Mouse (Mus musculus) embryonic facial prominence, embryonic 12.5 days (tissue): ENCODE results near the gene Peak1. TPM values are rescaled to one million over a fixed set of nuclear protein-coding genes. Genes with fewer than 3 reads are reported as not detected.

Experiments
- ATAC-seq: fragments of 200-750 bp; cut with Nextera tagmentation; 2 replicates; pipeline ENCODE4 v1.8.0; 2017; ENCODE audit not compliant: insufficient number of reproducible peaks, insufficient read depth, low FRiP score, low TSS enrichment
- H3K27ac ChIP-seq: fragments of 300-500 bp; sonication (generic); 2 replicates; pipeline ENCODE4 v1.5.1; 2016; ENCODE audit warnings: mild to moderate bottlenecking
- H3K27me3 ChIP-seq: fragments of 300-500 bp; sonication (generic); 2 replicates; pipeline ENCODE4 v1.6.1; 2016; ENCODE audit warnings: mild to moderate bottlenecking, moderate library complexity
- H3K36me3 ChIP-seq: fragments of 300-500 bp; sonication (generic); 2 replicates; pipeline ENCODE4 v1.6.1; 2016; ENCODE audit warnings: mild to moderate bottlenecking
- H3K4me1 ChIP-seq: fragments of 300-500 bp; sonication (generic); 2 replicates; pipeline ENCODE4 v1.6.1; 2016
- H3K4me2 ChIP-seq: fragments of 300-500 bp; sonication (generic); replicated peaks from 2 replicates; pipeline ENCODE4 v1.6.1; 2016; ENCODE audit warnings: mild to moderate bottlenecking, moderate library complexity
- H3K4me3 ChIP-seq: fragments of 300-500 bp; sonication (generic); 2 replicates; pipeline ENCODE4 v1.5.1; 2016; ENCODE audit warnings: mild to moderate bottlenecking
- H3K9ac ChIP-seq: fragments of 300-500 bp; sonication (generic); 2 replicates; pipeline ENCODE4 v1.6.1; 2016; ENCODE audit warnings: mild to moderate bottlenecking, moderate library complexity
- H3K9me3 ChIP-seq: fragments of 300-500 bp; sonication (generic); 2 replicates; pipeline ENCODE4 v1.6.1; 2016; ENCODE audit warnings: mild to moderate bottlenecking, moderate library complexity
- WGBS: fragments of 180-500 bp; shearing (Covaris S2); methylation state at CpG from one replicate; pipeline ENCODE4 v1.1.7; 2016; 5-methylcytosine and 5-hydroxymethylcytosine counted together
- polyA plus RNA-seq: library from polyadenylated mRNA; unstranded; fragments of >200 nt; fragmentation: Nextera tagmentation; extraction: Ambion mirVana; gene quantifications from 2 replicates; pipeline ENCODE4 v1.2.1, GENCODE M21; 2016

Gene Peak1
- polyA plus RNA-seq, 1 experiment from 2014 or later, result 12.0 TPM

DNA sequence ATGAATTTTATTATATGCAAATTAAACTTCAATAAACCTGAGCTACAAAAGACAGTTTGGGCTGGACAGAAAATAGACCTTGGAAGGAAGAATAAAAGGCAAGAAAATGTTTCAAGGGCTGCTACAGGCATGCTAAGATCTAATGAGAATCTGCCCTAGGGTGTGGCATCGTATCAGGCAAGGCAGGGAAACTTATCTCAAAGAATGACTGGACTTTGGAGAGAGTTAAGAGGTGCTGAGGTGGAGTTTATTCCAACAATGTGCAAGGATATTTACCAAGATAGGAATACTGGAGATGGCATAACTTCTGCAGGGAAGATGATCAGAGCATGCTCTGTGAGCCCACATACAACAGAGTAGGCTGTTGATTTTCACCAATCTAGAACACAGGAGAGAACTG is 154.8 kb downstream of the Peak1 start:
- H3K9ac ChIP-seq, result no peak overlapping the region
- no peaks in the 10 kb centered on the region for H3K27me3 ChIP-seq
- WGBS, result 89% methylated on average over 1 of the region's 1 CpGs
- H3K36me3 ChIP-seq, result peaks cover 9% of the 10 kb centered on the region; the same call in 1 of the 2 replicates
- H3K27ac ChIP-seq, result no peak overlapping the region
- peaks cover 3% of the 10 kb centered on the region; the same call in 1 of the 2 replicates for H3K4me1 ChIP-seq
- no peak for ATAC-seq
- H3K4me2 ChIP-seq, result no peak overlapping the region
- H3K4me3 ChIP-seq, result no peak overlapping the region
- peaks cover 6% of the 10 kb centered on the region for H3K9me3 ChIP-seq

DNA sequence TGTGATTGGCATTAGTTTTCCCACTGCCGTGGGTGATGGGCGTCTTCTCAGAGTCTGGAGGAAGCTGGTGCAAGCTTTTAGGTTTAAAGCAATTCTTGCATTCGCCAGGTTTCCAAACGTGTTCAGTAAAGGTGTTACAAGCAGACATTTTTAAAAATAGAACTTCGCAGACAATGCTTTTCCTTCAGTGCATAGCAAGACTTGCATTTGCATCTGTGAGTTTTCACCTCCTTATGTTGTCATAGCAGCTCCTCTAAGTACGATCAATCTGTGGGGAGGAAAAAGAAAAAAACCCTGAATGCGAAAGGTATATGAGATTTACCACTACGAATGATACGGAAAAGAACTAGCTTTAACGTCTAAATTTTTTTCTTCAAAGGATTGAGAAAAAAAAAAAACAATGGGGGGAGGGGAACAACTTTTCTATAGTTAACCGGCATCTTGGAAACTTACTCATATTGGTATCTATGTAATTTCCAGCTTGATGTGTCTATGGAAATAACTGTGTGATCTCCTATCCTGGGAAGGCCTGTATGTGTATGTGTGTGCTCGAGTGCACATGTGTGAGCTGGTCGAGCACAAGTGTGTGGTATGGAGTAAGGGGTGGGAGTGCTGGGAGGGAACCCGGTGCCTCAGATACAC is 157.3 kb downstream of the Peak1 start:
- WGBS, result 89% methylated on average over 14 of the region's 14 CpGs
- no peak overlapping the region for H3K27ac ChIP-seq
- H3K4me2 ChIP-seq, result no peak overlapping the region
- peaks cover 3% of the 10 kb centered on the region; the same call in 1 of the 2 replicates for H3K4me1 ChIP-seq
- peaks cover 9% of the 10 kb centered on the region; the same call in 1 of the 2 replicates for H3K36me3 ChIP-seq
- no peak overlapping the region for H3K9ac ChIP-seq
- H3K4me3 ChIP-seq, result no peak overlapping the region
- no peaks in the 10 kb centered on the region for H3K27me3 ChIP-seq
- peaks cover 6% of the 10 kb centered on the region for H3K9me3 ChIP-seq
- ATAC-seq, result no peak

DNA sequence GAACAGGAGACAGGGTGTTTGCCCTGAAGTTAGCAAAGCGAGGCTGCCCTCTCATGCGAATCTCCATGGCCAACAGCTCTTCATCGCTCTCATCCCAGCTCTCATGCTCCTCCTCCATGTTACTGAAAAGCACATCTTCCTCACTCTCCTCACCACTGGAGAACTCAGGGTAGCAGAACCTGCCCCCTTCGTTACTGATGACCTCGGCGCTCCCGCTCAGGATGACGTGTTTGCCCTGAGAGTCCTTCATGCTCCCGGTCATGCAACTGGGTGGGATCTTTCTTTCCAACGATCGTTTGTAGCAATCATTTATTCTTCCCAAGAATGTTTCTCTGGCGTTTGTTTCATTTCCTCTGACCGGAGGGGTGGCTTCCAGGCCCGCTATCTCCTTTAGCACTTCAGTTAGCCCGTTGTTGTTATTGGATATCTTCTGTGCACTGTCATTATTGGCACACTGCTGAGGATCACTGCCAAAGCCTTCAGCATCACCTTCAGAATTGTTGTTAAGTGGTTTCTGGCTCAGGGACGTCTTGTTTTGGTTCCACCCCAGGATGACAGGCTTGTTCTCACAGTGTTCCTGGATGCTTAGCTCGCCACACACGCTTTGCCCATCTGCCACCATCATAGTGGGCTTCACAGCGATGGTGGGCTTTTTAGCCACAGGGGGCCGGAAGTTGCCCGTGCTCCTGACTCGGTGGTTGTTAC is 157.9 kb downstream of the Peak1 start:
- no peak for ATAC-seq
- WGBS, result 91% methylated on average over 22 of the region's 22 CpGs
- peaks cover 3% of the 10 kb centered on the region; the same call in 1 of the 2 replicates for H3K4me1 ChIP-seq
- H3K36me3 ChIP-seq, result peaks cover 9% of the 10 kb centered on the region; the same call in 1 of the 2 replicates
- no peak overlapping the region for H3K27ac ChIP-seq
- H3K9ac ChIP-seq, result no peak overlapping the region
- no peak overlapping the region for H3K4me3 ChIP-seq
- H3K27me3 ChIP-seq, result no peaks in the 10 kb centered on the region
- no peak overlapping the region for H3K4me2 ChIP-seq
- peaks cover 6% of the 10 kb centered on the region for H3K9me3 ChIP-seq

DNA sequence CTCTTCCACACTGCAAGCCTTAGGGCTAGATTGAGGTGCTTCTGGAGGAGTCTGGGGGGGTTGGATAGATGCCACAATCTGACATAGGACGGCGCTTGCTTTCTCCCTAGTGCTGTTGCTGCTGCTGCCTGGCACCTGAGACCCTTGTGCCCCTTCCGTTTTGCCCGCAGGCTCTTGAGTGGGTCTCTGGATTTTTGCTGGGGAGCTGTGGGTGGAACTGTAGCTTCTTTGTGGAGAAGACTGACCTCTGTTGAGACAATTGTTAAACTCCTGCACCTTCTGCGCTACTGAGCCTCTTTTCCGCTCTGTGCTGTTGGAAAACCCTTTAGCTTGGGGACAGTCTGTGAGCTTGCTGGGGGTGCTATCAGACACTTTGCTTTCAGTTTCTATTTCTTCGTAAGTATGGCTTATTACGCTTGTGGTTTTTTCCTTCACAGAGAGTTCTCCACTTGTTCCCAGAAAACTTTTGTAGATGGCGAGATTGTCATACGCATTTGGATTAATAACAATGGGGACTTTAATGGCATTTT is 159.5 kb downstream of the Peak1 start:
- WGBS, result 91% methylated on average over 10 of the region's 10 CpGs
- H3K9me3 ChIP-seq, result peaks cover 6% of the 10 kb centered on the region
- H3K36me3 ChIP-seq, result peaks cover 9% of the 10 kb centered on the region; the same call in 1 of the 2 replicates
- no peaks in the 10 kb centered on the region for H3K4me1 ChIP-seq
- no peak overlapping the region for H3K4me3 ChIP-seq
- ATAC-seq, result no peak
- H3K27me3 ChIP-seq, result no peaks in the 10 kb centered on the region
- H3K9ac ChIP-seq, result no peak overlapping the region
- no peak overlapping the region for H3K27ac ChIP-seq
- no peak overlapping the region for H3K4me2 ChIP-seq

DNA sequence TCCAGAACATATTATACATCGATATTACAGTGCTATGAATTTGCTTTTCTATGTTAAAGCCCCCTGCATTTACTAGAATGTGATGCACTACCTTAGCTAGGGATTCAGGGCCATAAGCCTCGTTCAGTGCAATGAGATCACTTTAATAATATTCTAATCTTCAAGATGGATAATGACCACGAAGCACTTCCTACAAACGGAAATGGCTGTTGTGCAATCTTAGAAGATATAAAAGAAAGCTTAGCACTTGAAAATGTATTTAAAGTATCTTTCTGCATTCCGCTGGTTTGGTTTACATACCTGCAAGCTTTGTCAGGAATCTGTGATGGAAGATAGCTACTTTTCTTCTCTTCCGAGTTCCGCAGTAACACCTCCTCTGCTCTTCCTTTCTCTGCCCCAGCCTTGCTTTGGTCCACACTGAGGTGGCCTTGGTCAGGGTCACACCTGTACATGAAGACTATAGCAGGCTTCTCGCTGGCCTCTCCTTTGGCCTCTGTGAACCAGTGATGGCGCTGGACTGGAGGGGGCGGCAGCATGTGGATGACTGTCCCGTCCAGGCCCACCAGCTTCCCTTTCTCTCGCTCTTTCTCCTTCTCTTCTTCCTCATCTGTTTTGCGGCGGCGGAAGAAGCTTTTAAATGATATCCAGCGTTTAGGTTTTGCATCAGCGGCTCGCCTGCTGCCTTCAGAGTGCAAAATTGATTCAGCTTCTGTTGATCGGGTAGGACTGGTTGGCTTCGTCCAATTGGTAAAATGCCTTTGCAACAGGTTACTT is 160.5 kb downstream of the Peak1 start:
- Histone ChIP-seq H3K27ac (no peak overlapping the region), H3K27me3 (no peaks in the 10 kb centered on the region), H3K36me3 (peaks cover 9% of the 10 kb centered on the region; the same call in 1 of the 2 replicates), H3K9ac (no peak overlapping the region), H3K9me3 (peaks cover 6% of the 10 kb centered on the region), H3K4me3 (no peak overlapping the region), H3K4me1 (no peaks in the 10 kb centered on the region), H3K4me2 (no peak overlapping the region)
- no peak for ATAC-seq
- 91% methylated on average over 20 of the region's 20 CpGs for WGBS

DNA sequence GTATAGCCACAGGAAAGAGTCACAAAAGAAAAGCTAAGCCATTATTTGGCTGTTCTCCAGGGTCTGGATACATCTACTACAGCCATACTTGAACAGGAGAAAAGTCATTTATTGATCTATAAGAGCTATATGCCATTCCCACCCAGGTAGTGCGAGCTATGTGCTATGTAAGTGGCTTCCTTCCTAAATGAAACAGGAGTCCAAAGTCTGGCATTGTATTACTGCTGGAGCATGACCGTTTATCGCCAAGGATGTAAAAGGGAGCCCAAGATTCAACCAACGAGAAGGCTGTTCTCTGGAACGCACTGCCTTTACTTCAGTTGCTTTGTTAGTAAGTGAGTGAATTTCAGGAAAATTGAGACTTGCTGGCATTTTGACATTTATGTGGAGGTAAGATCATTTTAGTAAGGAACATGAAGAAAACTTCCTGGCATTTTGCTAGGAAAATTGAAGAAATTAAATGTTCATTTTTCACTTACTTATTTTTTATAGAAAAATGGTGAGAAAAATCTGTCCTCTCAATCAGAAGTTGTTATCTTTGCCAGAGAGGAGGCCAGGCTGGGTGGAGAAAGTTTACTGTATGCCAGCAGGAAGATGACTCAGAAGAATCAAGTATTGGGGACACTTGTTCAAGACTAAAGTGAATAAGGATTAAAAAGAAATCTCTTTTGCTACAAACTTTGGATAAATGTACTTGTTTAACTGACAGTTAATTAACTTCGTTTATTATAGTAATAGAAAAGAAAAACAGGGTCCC is 162.0 kb downstream of the Peak1 start:
- Histone ChIP-seq H3K36me3 (peaks cover 9% of the 10 kb centered on the region; the same call in 1 of the 2 replicates), H3K4me1 (no peaks in the 10 kb centered on the region), H3K4me2 (no peak overlapping the region), H3K9ac (no peak overlapping the region), H3K9me3 (peaks cover 6% of the 10 kb centered on the region), H3K27ac (no peak overlapping the region), H3K4me3 (no peak overlapping the region), H3K27me3 (no peaks in the 10 kb centered on the region)
- no peak for ATAC-seq
- 82% methylated on average over 6 of the region's 6 CpGs for WGBS

DNA sequence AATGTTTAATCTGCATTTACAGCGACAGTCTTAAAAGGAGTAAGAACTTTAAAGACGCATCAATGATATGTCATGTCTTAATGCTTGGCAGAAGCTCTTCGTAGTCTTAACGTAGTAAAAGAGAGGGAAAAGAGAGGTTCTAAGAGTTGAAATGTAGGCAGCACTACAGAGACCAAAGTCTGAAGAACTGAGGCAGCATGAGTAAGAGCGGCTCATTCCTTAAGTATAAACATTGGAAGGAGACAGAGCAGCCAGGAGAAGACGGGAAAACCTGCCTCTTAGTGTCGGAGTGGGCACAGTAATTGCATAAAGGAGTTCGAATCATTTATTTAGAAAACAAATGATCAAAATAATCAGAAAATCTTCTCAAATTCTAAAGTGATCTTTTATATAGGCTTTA is 173.5 kb downstream of the Peak1 start:
- Histone ChIP-seq H3K9ac (no peak overlapping the region), H3K4me1 (0 out of 2 replicates have a peak, but pooled peaks cover 6% of the 10 kb centered on the region), H3K27ac (no peak overlapping the region), H3K4me2 (no peak overlapping the region), H3K9me3 (no peaks in the 10 kb centered on the region), H3K36me3 (0 out of 2 replicates have a peak, but pooled peaks cover 3% of the 10 kb centered on the region), H3K4me3 (no peak overlapping the region), H3K27me3 (no peaks in the 10 kb centered on the region)
- no peak for ATAC-seq
- 87% methylated on average over 8 of the region's 8 CpGs for WGBS

DNA sequence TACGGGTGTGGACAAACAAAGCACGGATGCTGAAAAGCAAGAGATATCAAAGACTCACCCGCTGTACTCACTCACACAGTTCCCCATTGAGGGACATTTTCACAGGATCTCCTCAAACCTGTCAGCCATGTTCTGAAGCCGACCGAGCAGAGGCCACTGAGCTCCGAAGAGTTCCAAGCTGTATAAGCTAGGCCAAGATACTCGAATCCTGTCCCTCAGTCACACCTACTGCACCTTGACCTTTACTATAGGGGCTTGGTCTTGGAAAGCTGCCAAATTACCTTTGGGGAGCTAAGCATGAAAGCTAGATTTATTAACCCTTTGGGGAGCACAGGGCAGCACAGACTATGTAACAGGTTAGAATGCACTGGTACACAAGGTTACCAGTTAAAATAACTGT is 174.0 kb downstream of the Peak1 start:
- Histone ChIP-seq H3K36me3 (0 out of 2 replicates have a peak, but pooled peaks cover 3% of the 10 kb centered on the region), H3K9ac (no peak overlapping the region), H3K27ac (no peak overlapping the region), H3K4me1 (0 out of 2 replicates have a peak, but pooled peaks cover 6% of the 10 kb centered on the region), H3K9me3 (no peaks in the 10 kb centered on the region), H3K27me3 (no peaks in the 10 kb centered on the region), H3K4me3 (no peak overlapping the region), H3K4me2 (no peak overlapping the region)
- WGBS, result 81% methylated on average over 7 of the region's 7 CpGs
- ATAC-seq, result no peak

DNA sequence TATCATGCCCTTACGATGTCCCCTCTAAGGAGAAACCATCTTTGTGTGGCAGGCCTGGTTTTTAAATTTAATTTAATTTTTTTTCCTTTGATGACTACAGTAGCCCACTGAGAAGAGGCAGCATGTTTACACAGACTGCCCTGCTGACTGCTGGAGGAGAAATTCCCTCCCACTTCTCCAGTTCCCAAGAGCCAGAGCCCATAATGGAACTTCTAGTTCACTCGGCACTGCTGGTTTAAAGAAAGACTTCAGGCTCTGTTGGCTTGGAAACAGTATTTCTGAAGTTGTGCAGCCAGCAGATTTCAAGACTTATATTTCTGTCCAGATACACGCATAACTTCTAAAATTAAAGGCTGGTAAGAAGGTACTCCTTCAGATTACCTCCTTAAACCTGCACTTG is 175.2 kb downstream of the Peak1 start:
- Histone ChIP-seq H3K4me1 (0 out of 2 replicates have a peak, but pooled peaks cover 6% of the 10 kb centered on the region), H3K9ac (no peak overlapping the region), H3K36me3 (0 out of 2 replicates have a peak, but pooled peaks cover 3% of the 10 kb centered on the region), H3K4me2 (no peak overlapping the region), H3K4me3 (no peak overlapping the region), H3K27ac (peak overlapping the region; percentile 2; the same call in 1 of the 2 replicates), H3K9me3 (no peaks in the 10 kb centered on the region), H3K27me3 (no peaks in the 10 kb centered on the region)
- no peak for ATAC-seq
- WGBS, result 56% methylated on average over 3 of the region's 3 CpGs

DNA sequence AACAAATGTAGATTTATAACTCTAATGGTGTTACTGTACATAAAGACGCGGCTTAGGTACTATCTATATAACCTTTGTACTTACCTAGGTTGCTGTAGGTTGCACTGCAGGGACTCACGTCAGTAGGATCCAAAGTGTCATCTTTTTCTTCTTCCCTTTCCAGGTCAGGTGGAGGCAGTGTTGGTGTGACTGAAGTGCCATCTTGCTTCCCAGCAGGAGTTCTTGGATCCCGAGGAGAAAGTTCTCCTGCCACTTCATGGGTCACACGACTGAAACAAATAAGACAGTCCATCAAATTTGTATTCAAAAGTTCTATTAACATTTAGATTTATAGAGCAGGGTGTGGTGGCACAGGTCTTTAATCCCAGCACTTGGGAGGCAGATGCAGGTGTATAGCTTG is 176.8 kb downstream of the Peak1 start:
- H3K9ac ChIP-seq, result no peak overlapping the region
- no peak for ATAC-seq
- H3K4me3 ChIP-seq, result no peak overlapping the region
- H3K27me3 ChIP-seq, result no peaks in the 10 kb centered on the region
- WGBS, result 89% methylated on average over 5 of the region's 5 CpGs
- H3K4me1 ChIP-seq, result peaks cover 7% of the 10 kb centered on the region
- H3K36me3 ChIP-seq, result 0 out of 2 replicates have a peak, but pooled peaks cover 3% of the 10 kb centered on the region
- no peak overlapping the region for H3K4me2 ChIP-seq
- H3K27ac ChIP-seq, result no peak overlapping the region
- H3K9me3 ChIP-seq, result no peaks in the 10 kb centered on the region

DNA sequence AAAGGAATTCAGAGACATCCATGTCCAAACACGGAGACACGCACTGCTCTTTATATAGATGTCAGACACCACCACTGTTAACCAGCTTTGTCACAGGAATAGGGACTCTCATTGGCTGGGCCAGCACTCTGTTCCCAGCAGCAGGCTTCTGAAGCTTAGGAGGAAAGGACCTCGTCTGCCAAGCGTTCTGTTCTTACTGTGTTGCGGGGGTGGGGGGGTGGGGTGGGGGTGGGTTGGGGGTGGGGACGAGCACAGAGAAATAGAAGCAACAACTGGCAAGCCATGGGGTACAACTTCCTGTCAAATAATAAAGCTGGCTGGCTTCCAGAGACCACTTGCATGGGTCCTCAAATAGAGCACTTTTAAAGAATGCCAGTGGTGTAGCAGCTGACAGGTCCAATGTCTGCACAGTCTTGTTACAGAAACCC is 182.0 kb downstream of the Peak1 start:
- no peaks in the 10 kb centered on the region for H3K27me3 ChIP-seq
- 41% methylated on average over 6 of the region's 6 CpGs for WGBS
- no peak overlapping the region for H3K4me2 ChIP-seq
- 0 out of 2 replicates have a peak, but pooled peaks have one; percentile 28 for ATAC-seq
- no peak overlapping the region for H3K27ac ChIP-seq
- no peaks in the 10 kb centered on the region for H3K9me3 ChIP-seq
- H3K4me1 ChIP-seq, result peaks cover 19% of the 10 kb centered on the region
- no peak overlapping the region for H3K4me3 ChIP-seq
- H3K9ac ChIP-seq, result no peak overlapping the region
- 0 out of 2 replicates have a peak, but pooled peaks cover 3% of the 10 kb centered on the region for H3K36me3 ChIP-seq
